Comparison of ENCODE assay signal across 12 mouse cellular contexts in the genomic region with DNA sequence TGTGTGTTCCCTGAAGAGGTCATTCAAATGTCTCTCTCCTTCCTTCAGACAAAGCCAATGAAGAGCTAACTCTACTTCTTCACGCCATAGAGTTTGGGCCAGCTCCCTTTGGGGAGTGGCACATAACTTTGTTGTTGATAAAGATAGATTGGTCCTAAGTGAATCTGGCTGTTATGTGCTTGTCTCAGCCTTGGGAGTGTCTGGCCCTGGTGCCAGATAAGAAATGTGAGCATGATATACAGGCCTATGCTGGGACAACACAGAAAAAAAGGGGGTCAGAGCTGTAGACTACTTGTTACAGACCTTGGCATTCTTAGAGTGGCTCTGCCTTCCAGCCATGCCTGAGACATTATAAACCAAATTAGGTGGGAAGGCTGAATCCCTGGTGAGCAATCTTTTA. TPM values are rescaled to one million over a fixed set of nuclear protein-coding genes. Genes with fewer than 3 reads are reported as not detected.
DNase-seq lines count a peak whose midpoint lies in the region; ATAC-seq and TF ChIP-seq lines count a peak whose summit lies in the region.
"Had no signal": no experiment of that assay in that cellular context is flagged by ENCODE, and none has a peak within 500 bp of the region (broad histone marks: within the 10 kb centered on the region; RNA-seq: fewer than 3 reads in every experiment).

No protein-coding gene starts in this region.

- H3K9me3 ChIP-seq in heart, embryonic 12.5 days (replicated peaks): no peaks in the 10 kb centered on the region
- H3K9me3 ChIP-seq in stomach, embryonic 15.5 days: no peaks in the 10 kb centered on the region
- H3K9me3 ChIP-seq in stomach, postnatal 0 days (ENCODE audit: control insufficient read depth, low read length): no peaks in the 10 kb centered on the region
- H3K9me3 ChIP-seq in liver, embryonic 11.5 days (ENCODE audit: control insufficient read depth, low read length): no peaks in the 10 kb centered on the region

- no peak for TF ChIP-seq EP300 in stomach, postnatal 0 days (optimal IDR thresholded peaks at IDR 0.05)

- H3K27ac ChIP-seq in heart, embryonic 12.5 days (ENCODE audit: poor library complexity, severe bottlenecking): no peak overlapping the region
- 0 out of 2 replicates have a peak overlapping the region, but pooled peaks have one; percentile 73 for H3K27ac ChIP-seq in stomach, embryonic 15.5 days
- no peak overlapping the region for H3K27ac ChIP-seq in stomach, postnatal 0 days (replicated peaks)
- H3K27ac ChIP-seq in liver, embryonic 11.5 days (ENCODE audit: low read depth, low read length): peak overlapping the region; percentile 81

- no peak for ATAC-seq in heart, embryonic 12.5 days (ENCODE audit: insufficient number of reproducible peaks, low FRiP score)
- no peak for ATAC-seq in stomach, embryonic 15.5 days (ENCODE audit: insufficient read depth, low FRiP score, low read depth)
- no peak for ATAC-seq in stomach, postnatal 0 days (ENCODE audit: low FRiP score, low TSS enrichment)
- ATAC-seq in liver, embryonic 11.5 days (replicated peaks; ENCODE audit: low FRiP score): peak; percentile 73

- H3K36me3 ChIP-seq in heart, embryonic 12.5 days: peaks cover 29% of the 10 kb centered on the region
- H3K36me3 ChIP-seq in stomach, embryonic 15.5 days: peaks cover 14% of the 10 kb centered on the region
- peaks cover 2% of the 10 kb centered on the region; the same call in 1 of the 2 replicates for H3K36me3 ChIP-seq in stomach, postnatal 0 days (ENCODE audit: control insufficient read depth, insufficient read depth, low read length)
- peaks cover 16% of the 10 kb centered on the region for H3K36me3 ChIP-seq in liver, embryonic 11.5 days (ENCODE audit: control insufficient read depth, insufficient read depth, low read length)

- no peaks in the 10 kb centered on the region for H3K27me3 ChIP-seq in heart, embryonic 12.5 days (replicated peaks)
- no peaks in the 10 kb centered on the region for H3K27me3 ChIP-seq in stomach, embryonic 15.5 days (replicated peaks)
- no peaks in the 10 kb centered on the region for H3K27me3 ChIP-seq in stomach, postnatal 0 days (ENCODE audit: control insufficient read depth, insufficient read depth, low read length)
- H3K27me3 ChIP-seq in liver, embryonic 11.5 days (replicated peaks; ENCODE audit: control insufficient read depth, insufficient read depth, low read length): no peaks in the 10 kb centered on the region

- no peak for DNase-seq in heart, adult 8-10 months (ENCODE audit: low spot score)
- DNase-seq in stomach, postnatal 0 days (ENCODE audit: low spot score): no peak
- no peak for DNase-seq in liver, embryonic 11.5 days (ENCODE audit: low spot score)
- no peak for DNase-seq in thymus, postnatal 4 days
- DNase-seq in urinary bladder, postnatal 4 days (ENCODE audit: low spot score in 2 of 2): no peak
- DNase-seq in spleen, adult 18-20 months: no peak
- DNase-seq: forebrain, postnatal 0 days; kidney, adult 11 months; lung, postnatal 4 days had no signal

- H3K4me1 ChIP-seq in heart, embryonic 12.5 days (replicated peaks): peaks cover 30% of the 10 kb centered on the region
- H3K4me1 ChIP-seq in stomach, embryonic 15.5 days: peaks cover 22% of the 10 kb centered on the region
- peaks cover 5% of the 10 kb centered on the region for H3K4me1 ChIP-seq in stomach, postnatal 0 days (replicated peaks; ENCODE audit: control insufficient read depth, insufficient read depth)
- peaks cover 31% of the 10 kb centered on the region for H3K4me1 ChIP-seq in liver, embryonic 11.5 days (replicated peaks; ENCODE audit: control insufficient read depth, insufficient read depth, low read length)

- 43% methylated on average over 1 of the region's 1 CpGs for WGBS in heart, embryonic 12.5 days
- WGBS in stomach, embryonic 15.5 days: 60% methylated on average over 1 of the region's 1 CpGs
- 54% methylated on average over 1 of the region's 1 CpGs for WGBS in stomach, postnatal 0 days
- 32% methylated on average over 1 of the region's 1 CpGs for WGBS in liver, embryonic 11.5 days

- H3K9ac ChIP-seq in heart, embryonic 12.5 days: no peak overlapping the region
- H3K9ac ChIP-seq in stomach, embryonic 15.5 days: no peak overlapping the region
- H3K9ac ChIP-seq in stomach, postnatal 0 days (ENCODE audit: low read length): no peak overlapping the region
- no peak overlapping the region; the same call in 1 of the 2 replicates for H3K9ac ChIP-seq in liver, embryonic 11.5 days (ENCODE audit: low read depth, low read length)

- no peak for TF ChIP-seq CTCF in stomach, postnatal 0 days (IDR thresholded peaks at IDR 0.05; ENCODE audit: low read depth)

- H3K4me3 ChIP-seq in heart, embryonic 12.5 days: no peak overlapping the region
- no peak overlapping the region for H3K4me3 ChIP-seq in stomach, embryonic 15.5 days (replicated peaks)
- H3K4me3 ChIP-seq in stomach, postnatal 0 days (ENCODE audit: low read depth, low read length): no peak overlapping the region
- peak overlapping the region; percentile 96 for H3K4me3 ChIP-seq in liver, embryonic 11.5 days (ENCODE audit: low read depth, low read length)

- peak overlapping the region; percentile 94 for H3K4me2 ChIP-seq in heart, embryonic 12.5 days
- no peak overlapping the region for H3K4me2 ChIP-seq in stomach, embryonic 15.5 days
- no peak overlapping the region for H3K4me2 ChIP-seq in stomach, postnatal 0 days (replicated peaks; ENCODE audit: low read depth)
- H3K4me2 ChIP-seq in liver, embryonic 11.5 days: peak overlapping the region; percentile 92

RNA-seq across cellular contexts. Expression of gene Akap8l, which starts 14.9 kb away (rescaled TPM):
- polyA plus RNA-seq in heart, embryonic 12.5 days (2016; fragmentation: Nextera tagmentation; extraction: Ambion mirVana): 79.4 and 84.6 TPM in 2 replicates
- total RNA-seq in heart, adult 8-10 months (2022): 10 to 100 TPM; 41.4 to 55.8 (median 46.3) TPM
- 83.5 and 91.1 TPM in 2 replicates for polyA plus RNA-seq in stomach, embryonic 15.5 days (2015; fragmentation: Nextera tagmentation; extraction: Ambion mirVana)
- polyA plus RNA-seq in stomach, postnatal 0 days (2015; fragmentation: Nextera tagmentation; extraction: Ambion mirVana): 25.2 and 31.7 TPM in 2 replicates
- 61.4 and 74.3 TPM in 2 replicates for polyA plus RNA-seq in liver, embryonic 11.5 days (2014; fragmentation: Nextera tagmentation; extraction: Ambion mirVana)

RNA-seq across cellular contexts. Expression of gene Wiz, which starts 23.9 kb away (rescaled TPM):
- 23.7 and 23.9 TPM in 2 replicates for polyA plus RNA-seq in heart, embryonic 12.5 days (2016; fragmentation: Nextera tagmentation; extraction: Ambion mirVana)
- total RNA-seq in heart, adult 8-10 months (2022): 10 to 100 TPM; 14.0 to 17.2 (median 15.4) TPM
- polyA plus RNA-seq in stomach, embryonic 15.5 days (2015; fragmentation: Nextera tagmentation; extraction: Ambion mirVana): 26.2 and 31.2 TPM in 2 replicates
- 9.6 and 13.4 TPM in 2 replicates for polyA plus RNA-seq in stomach, postnatal 0 days (2015; fragmentation: Nextera tagmentation; extraction: Ambion mirVana)
- 25.7 and 26.4 TPM in 2 replicates for polyA plus RNA-seq in liver, embryonic 11.5 days (2014; fragmentation: Nextera tagmentation; extraction: Ambion mirVana)

RNA-seq across cellular contexts. Expression of gene Rasal3, which starts 38.1 kb away (rescaled TPM):
- polyA plus RNA-seq in heart, embryonic 12.5 days (2016; fragmentation: Nextera tagmentation; extraction: Ambion mirVana): 0.66 and 0.95 TPM in 2 replicates
- total RNA-seq in heart, adult 8-10 months (2022): 1 to 10 TPM in 1 of 4 experiments, under 1 TPM in 3; 0.33 to 1.2 (median 0.61) TPM
- 2.1 TPM in 2 replicates for polyA plus RNA-seq in stomach, embryonic 15.5 days (2015; fragmentation: Nextera tagmentation; extraction: Ambion mirVana)
- 0.56 and 0.63 TPM in 2 replicates for polyA plus RNA-seq in stomach, postnatal 0 days (2015; fragmentation: Nextera tagmentation; extraction: Ambion mirVana)
- polyA plus RNA-seq in liver, embryonic 11.5 days (2014; fragmentation: Nextera tagmentation; extraction: Ambion mirVana): 7.5 and 8.7 TPM in 2 replicates

RNA-seq across cellular contexts. Expression of gene Akap8, which starts 44.3 kb away (rescaled TPM):
- polyA plus RNA-seq in heart, embryonic 12.5 days (2016; fragmentation: Nextera tagmentation; extraction: Ambion mirVana): 85.1 and 88.9 TPM in 2 replicates
- total RNA-seq in heart, adult 8-10 months (2022): 10 to 100 TPM; 34.6 to 51.5 (median 44.6) TPM
- 86.1 and 98.3 TPM in 2 replicates for polyA plus RNA-seq in stomach, embryonic 15.5 days (2015; fragmentation: Nextera tagmentation; extraction: Ambion mirVana)
- polyA plus RNA-seq in stomach, postnatal 0 days (2015; fragmentation: Nextera tagmentation; extraction: Ambion mirVana): 30.3 and 31.0 TPM in 2 replicates
- polyA plus RNA-seq in liver, embryonic 11.5 days (2014; fragmentation: Nextera tagmentation; extraction: Ambion mirVana): 54.9 and 60.9 TPM in 2 replicates

RNA-seq across cellular contexts. Expression of gene Pglyrp2, which starts 58.7 kb away (rescaled TPM):
- polyA plus RNA-seq in heart, embryonic 12.5 days (2016; fragmentation: Nextera tagmentation; extraction: Ambion mirVana): not detected in 2 replicates
- total RNA-seq in heart, adult 8-10 months (2022): not detected
- 0.26 and 0.45 TPM in 2 replicates for polyA plus RNA-seq in stomach, embryonic 15.5 days (2015; fragmentation: Nextera tagmentation; extraction: Ambion mirVana)
- 0.10 and 0.16 TPM in 2 replicates for polyA plus RNA-seq in stomach, postnatal 0 days (2015; fragmentation: Nextera tagmentation; extraction: Ambion mirVana)
- polyA plus RNA-seq in liver, embryonic 11.5 days (2014; fragmentation: Nextera tagmentation; extraction: Ambion mirVana): 1.8 and 2.2 TPM in 2 replicates
- total RNA-seq: forebrain, postnatal 0 days; layer of hippocampus, postnatal 25 days had no signal
- polyA plus RNA-seq: forebrain, postnatal 0 days had no signal

Comparison
In these comparisons a context has a peak if more than half of its experiments do, and no peak if none do; other contexts are left out.
1. H3K27ac ChIP-seq: peak in stomach, embryonic 15.5 days (single experiment) and liver, embryonic 11.5 days (single experiment); none in heart, embryonic 12.5 days (single experiment) and stomach, postnatal 0 days (single experiment).
2. H3K4me2 ChIP-seq: peak in heart, embryonic 12.5 days (single experiment) and liver, embryonic 11.5 days (single experiment); none in stomach, embryonic 15.5 days (single experiment) and stomach, postnatal 0 days (single experiment).